Comparison of ENCODE assay signal across 22 mouse cellular contexts in the genomic region with DNA sequence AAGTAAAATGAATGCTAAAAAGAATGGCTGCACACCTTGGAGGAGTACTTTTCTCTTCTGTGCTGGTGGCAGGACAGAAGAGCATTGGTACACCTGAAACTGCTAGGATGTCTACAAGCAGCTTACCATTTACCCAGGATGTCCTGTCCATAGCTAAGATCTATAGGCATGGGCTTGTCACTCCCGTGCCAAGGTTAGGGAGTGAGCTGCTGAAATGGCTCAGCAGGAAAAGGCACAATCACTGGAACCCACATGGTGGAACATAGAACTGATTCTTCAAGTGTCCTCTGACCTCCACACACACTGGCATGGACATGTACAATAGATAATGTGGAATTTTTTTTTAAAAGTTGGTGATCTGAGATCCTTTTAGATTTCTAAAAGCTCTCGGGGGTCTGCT.
"Had no signal": no experiment of that assay in that cellular context is flagged by ENCODE, and none has a peak within 500 bp of the region (broad histone marks: within the 10 kb centered on the region; RNA-seq: fewer than 3 reads in every experiment).

No protein-coding gene starts in this region.

- H3K9ac ChIP-seq: heart, embryonic 15.5 days; hindbrain, embryonic 13.5 days; hindbrain, embryonic 15.5 days; kidney, embryonic 15.5 days; limb, embryonic 12.5 days; liver, embryonic 13.5 days; liver, embryonic 15.5 days had no signal

- DNase-seq: gastrocnemius, postnatal 14 days; gastrocnemius, postnatal 36 days; kidney, adult 11 months; kidney, adult 2 months; kidney, adult 9 months; kidney, postnatal 14 days; kidney, postnatal 36 days; layer of hippocampus, adult 9-11 months; liver, embryonic 13.5 days had no signal

- H3K27ac ChIP-seq: hindbrain, embryonic 13.5 days; hindbrain, embryonic 15.5 days; hindbrain, postnatal 0 days; kidney, embryonic 15.5 days; kidney, postnatal 0 days; left cerebral cortex, adult 2 months; limb, embryonic 10.5 days; limb, embryonic 12.5 days; liver, embryonic 13.5 days; liver, embryonic 15.5 days had no signal

- ATAC-seq: hindbrain, postnatal 0 days; intestine, embryonic 16.5 days had no signal

- H3K9me3 ChIP-seq: heart, embryonic 13.5 days; heart, embryonic 15.5 days; hindbrain, embryonic 13.5 days; hindbrain, embryonic 15.5 days; kidney, embryonic 15.5 days; limb, embryonic 10.5 days; limb, embryonic 12.5 days; liver, embryonic 13.5 days; liver, embryonic 15.5 days had no signal

- H3K4me2 ChIP-seq: heart, embryonic 11.5 days; heart, embryonic 13.5 days; heart, embryonic 15.5 days; hindbrain, embryonic 13.5 days; hindbrain, embryonic 15.5 days; kidney, embryonic 15.5 days; limb, embryonic 12.5 days; liver, embryonic 13.5 days; liver, embryonic 15.5 days had no signal

- H3K27me3 ChIP-seq: heart, embryonic 13.5 days; heart, embryonic 15.5 days; hindbrain, embryonic 13.5 days; hindbrain, embryonic 15.5 days; kidney, embryonic 15.5 days; limb, embryonic 12.5 days; liver, embryonic 13.5 days; liver, embryonic 15.5 days had no signal

- H3K4me1 ChIP-seq: kidney, embryonic 15.5 days; limb, embryonic 10.5 days had no signal

- H3K4me3 ChIP-seq: heart, embryonic 13.5 days; heart, embryonic 15.5 days; hindbrain, embryonic 13.5 days; hindbrain, embryonic 15.5 days; kidney, embryonic 15.5 days; left cerebral cortex, adult 2 months; limb, embryonic 10.5 days; limb, embryonic 12.5 days; liver, embryonic 13.5 days; liver, embryonic 15.5 days had no signal

- H3K36me3 ChIP-seq: liver, embryonic 13.5 days; liver, embryonic 15.5 days had no signal
